Mouse (Mus musculus) heart, postnatal 0 days (tissue): ENCODE results near the gene Hras. TPM values are rescaled to one million over a fixed set of nuclear protein-coding genes. Genes with fewer than 3 reads are reported as not detected.

ENCODE experiments used
- ATAC-seq: fragments of 200-750 bp; cut with Nextera tagmentation; 2 replicates; pipeline ENCODE4 v1.8.0; 2017; ENCODE audit warnings: low read depth, moderate number of reproducible peaks, moderate library complexity; ENCODE audit not compliant: insufficient read depth
- DNase-seq: peaks from one replicate; pipeline ENCODE4 v3.0.0-alpha.2; 2016; ENCODE audit warnings: low spot score
- H3K27ac ChIP-seq: fragments of 300-500 bp; sonication (generic); 2 replicates; pipeline ENCODE4 v1.5.1; 2014; ENCODE audit warnings: low read depth, mild to moderate bottlenecking
- H3K27me3 ChIP-seq: fragments of 300-500 bp; sonication (generic); 2 replicates; pipeline ENCODE4 v1.6.1; 2014; ENCODE audit warnings: low read length, mixed read lengths; ENCODE audit not compliant: control insufficient read depth, insufficient read depth
- H3K36me3 ChIP-seq: fragments of 300-500 bp; sonication (generic); replicated peaks from 2 replicates; pipeline ENCODE4 v1.6.1; 2014; ENCODE audit warnings: low read length, mixed read lengths; ENCODE audit not compliant: control insufficient read depth, insufficient read depth
- H3K4me1 ChIP-seq: fragments of 300-500 bp; sonication (generic); 2 replicates; pipeline ENCODE4 v1.6.1; 2014; ENCODE audit warnings: antibody characterized with exemption; ENCODE audit not compliant: control insufficient read depth, insufficient read depth
- H3K4me2 ChIP-seq: fragments of 300-500 bp; sonication (generic); 2 replicates; pipeline ENCODE4 v1.6.1; 2014; ENCODE audit warnings: low read depth, mild to moderate bottlenecking, low read length, moderate library complexity
- H3K4me3 ChIP-seq: fragments of 300-500 bp; sonication (generic); 2 replicates; pipeline ENCODE4 v1.5.1; 2014; ENCODE audit warnings: low read depth, low read length
- H3K9ac ChIP-seq: fragments of 300-500 bp; sonication (generic); replicated peaks from 2 replicates; pipeline ENCODE4 v1.6.1; 2014; ENCODE audit warnings: low read depth, low read length, mixed read lengths
- H3K9me3 ChIP-seq: fragments of 300-500 bp; sonication (generic); replicated peaks from 2 replicates; pipeline ENCODE4 v1.6.1; 2016; ENCODE audit warnings: low read length; ENCODE audit not compliant: control insufficient read depth
- CTCF ChIP-seq: IDR thresholded peaks from 2 replicates; pipeline ENCODE4 v1.5.1; 2016; ENCODE audit warnings: antibody characterized with exemption, control low read depth, low read depth
- EP300 ChIP-seq: IDR thresholded peaks from 2 replicates; pipeline ENCODE4 v1.6.1; 2016; ENCODE audit warnings: antibody characterized with exemption, low read depth
- WGBS: fragments of 180-500 bp; shearing (Covaris S2); extraction: QIAGEN DNeasy Blood & Tissue Kit; methylation state at CpG from one replicate; pipeline ENCODE4 v1.1.7; 2014; 5-methylcytosine and 5-hydroxymethylcytosine counted together
- polyA plus RNA-seq: library from polyadenylated mRNA; unstranded; fragments of >200 nt; fragmentation: Nextera tagmentation; extraction: Ambion mirVana; gene quantifications from 2 replicates; pipeline ENCODE4 v1.2.1, GENCODE M21; 2015
- total RNA-seq: library from RNA; depleted of rRNA; stranded (reverse); fragments of >200 nt; gene quantifications from 2 replicates; pipeline ENCODE4 v1.2.3, GENCODE M21; 2014; ENCODE audit warnings: low replicate concordance

The Hras gene
- total and polyA plus RNA-seq, 2 experiments from 2014 or later, result 72.2 to 78.9 TPM

DNA sequence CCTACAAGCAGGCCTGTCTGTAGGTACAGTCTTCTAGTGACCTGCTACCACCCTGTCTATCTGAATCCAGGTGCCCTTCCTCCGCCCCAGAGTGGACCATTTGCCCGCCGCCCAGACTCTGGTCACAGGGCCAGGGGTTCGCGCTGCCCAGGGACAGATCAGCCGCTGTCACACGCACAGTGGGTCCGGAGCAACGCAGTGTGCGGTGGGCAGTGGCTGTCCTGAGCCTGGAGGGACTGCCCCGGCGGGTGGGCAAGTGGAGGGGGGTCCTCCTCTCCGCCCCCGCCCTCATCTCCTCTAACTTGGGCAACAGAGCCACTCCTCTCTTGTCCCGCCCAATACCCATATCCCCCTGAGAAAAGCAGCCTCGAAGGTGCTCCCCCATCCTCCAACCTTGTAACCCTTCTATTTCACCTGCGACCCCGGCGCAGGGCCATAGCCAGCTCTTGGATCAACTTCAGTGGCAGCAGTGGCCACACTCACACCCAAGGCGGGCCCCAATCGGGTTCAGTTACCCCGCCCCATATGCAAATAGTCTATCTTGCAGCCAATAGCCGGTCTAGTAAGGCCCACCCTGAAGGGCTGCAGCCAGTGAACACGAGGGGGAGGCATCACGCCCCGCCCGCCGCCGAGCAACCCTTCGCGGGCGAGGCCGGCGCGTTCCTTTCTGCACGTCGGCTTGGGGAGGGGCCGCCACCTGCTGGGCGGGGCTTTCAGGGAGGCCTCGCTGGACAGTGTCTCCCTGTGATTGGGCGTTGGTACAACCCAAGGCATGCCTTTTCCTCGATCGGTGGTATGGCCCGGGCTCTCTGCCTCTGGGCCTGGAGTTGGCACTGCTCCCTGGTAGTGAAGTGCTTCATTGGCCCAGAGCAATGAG, 27.7 kb upstream of the Hras start:
- WGBS, result 3% methylated on average over 44 of the region's 44 CpGs
- H3K4me2 ChIP-seq, result peak overlapping the region; percentile 98
- no peaks in the 10 kb centered on the region for H3K36me3 ChIP-seq
- H3K4me3 ChIP-seq, result peak overlapping the region; percentile 69
- no peaks in the 10 kb centered on the region for H3K27me3 ChIP-seq
- H3K9me3 ChIP-seq, result no peaks in the 10 kb centered on the region
- peak overlapping the region; percentile 68 for H3K9ac ChIP-seq
- ATAC-seq (peak; percentile 96), DNase-seq (peak; percentile 97)
- no peak for TF ChIP-seq EP300
- TF ChIP-seq CTCF, result peak; percentile 40
- H3K27ac ChIP-seq, result peak overlapping the region; percentile 78
- H3K4me1 ChIP-seq, result peaks cover 29% of the 10 kb centered on the region

DNA sequence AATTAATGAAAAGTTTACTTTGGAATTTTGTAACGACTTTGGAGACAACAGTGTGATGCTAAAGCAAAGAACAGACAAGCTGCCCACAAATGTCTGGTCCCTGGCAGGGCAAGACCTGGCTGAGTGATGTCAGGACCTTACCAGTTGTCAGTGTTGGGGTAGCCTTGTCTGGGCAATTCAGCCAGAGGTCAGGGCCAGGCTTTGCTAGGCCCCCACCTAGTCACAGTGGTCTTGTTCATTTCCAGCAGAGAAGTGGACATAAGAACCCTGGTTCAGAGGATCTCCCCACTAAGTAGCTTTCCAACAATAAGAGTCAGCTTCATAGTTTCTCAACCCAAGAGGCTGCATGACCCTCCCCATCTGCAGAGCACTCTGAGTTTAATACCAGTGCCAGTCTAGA, 26.6 kb upstream of the Hras start:
- no peaks in the 10 kb centered on the region for H3K36me3 ChIP-seq
- no peak overlapping the region for H3K27ac ChIP-seq
- H3K4me2 ChIP-seq, result peak overlapping the region; percentile 98
- no peaks in the 10 kb centered on the region for H3K27me3 ChIP-seq
- 0 out of 2 replicates have a peak overlapping the region, but pooled peaks have one; percentile 68 for H3K9ac ChIP-seq
- ATAC-seq (no peak), DNase-seq (no peak)
- H3K4me1 ChIP-seq, result peaks cover 36% of the 10 kb centered on the region
- no peaks in the 10 kb centered on the region for H3K9me3 ChIP-seq
- WGBS, result 89% methylated on average over 1 of the region's 1 CpGs
- H3K4me3 ChIP-seq, result no peak overlapping the region; the same call in 1 of the 2 replicates
- TF ChIP-seq CTCF (no peak), EP300 (no peak)

DNA sequence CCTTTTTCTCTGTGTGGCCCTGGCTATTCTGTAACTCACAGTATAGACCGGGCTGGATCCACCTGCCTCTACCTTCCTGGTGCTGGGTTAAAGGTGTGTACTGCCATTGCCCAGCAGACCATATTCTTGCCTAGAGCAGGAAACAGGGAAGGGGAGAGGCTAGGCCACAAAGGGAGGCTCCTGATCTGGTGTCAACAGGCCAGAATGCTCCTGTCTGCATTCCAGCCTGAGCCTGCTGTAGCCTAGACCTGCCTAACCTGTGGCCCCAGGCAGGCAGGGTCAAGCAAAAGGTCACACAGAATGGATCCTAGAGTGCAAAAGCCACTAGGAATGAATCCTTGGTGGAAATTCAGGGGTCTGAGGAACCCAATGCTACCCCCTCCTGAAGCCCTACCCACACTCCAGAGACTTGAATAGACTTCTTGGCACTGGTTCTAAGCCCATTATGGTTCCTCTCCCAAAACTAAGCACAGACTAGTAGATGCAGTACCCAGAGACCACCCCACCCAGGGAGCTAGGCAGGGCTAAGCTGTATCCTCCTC, 25.8 kb upstream of the Hras start:
- no peak for TF ChIP-seq CTCF
- TF ChIP-seq EP300, result no peak
- WGBS, result 95% methylated on average over 1 of the region's 1 CpGs
- no peak overlapping the region for H3K4me3 ChIP-seq
- DNase-seq (no peak), ATAC-seq (no peak)
- H3K36me3 ChIP-seq, result no peaks in the 10 kb centered on the region
- no peak overlapping the region for H3K9ac ChIP-seq
- no peak overlapping the region for H3K4me2 ChIP-seq
- peaks cover 36% of the 10 kb centered on the region for H3K4me1 ChIP-seq
- H3K27me3 ChIP-seq, result no peaks in the 10 kb centered on the region
- H3K9me3 ChIP-seq, result no peaks in the 10 kb centered on the region
- no peak overlapping the region for H3K27ac ChIP-seq

DNA sequence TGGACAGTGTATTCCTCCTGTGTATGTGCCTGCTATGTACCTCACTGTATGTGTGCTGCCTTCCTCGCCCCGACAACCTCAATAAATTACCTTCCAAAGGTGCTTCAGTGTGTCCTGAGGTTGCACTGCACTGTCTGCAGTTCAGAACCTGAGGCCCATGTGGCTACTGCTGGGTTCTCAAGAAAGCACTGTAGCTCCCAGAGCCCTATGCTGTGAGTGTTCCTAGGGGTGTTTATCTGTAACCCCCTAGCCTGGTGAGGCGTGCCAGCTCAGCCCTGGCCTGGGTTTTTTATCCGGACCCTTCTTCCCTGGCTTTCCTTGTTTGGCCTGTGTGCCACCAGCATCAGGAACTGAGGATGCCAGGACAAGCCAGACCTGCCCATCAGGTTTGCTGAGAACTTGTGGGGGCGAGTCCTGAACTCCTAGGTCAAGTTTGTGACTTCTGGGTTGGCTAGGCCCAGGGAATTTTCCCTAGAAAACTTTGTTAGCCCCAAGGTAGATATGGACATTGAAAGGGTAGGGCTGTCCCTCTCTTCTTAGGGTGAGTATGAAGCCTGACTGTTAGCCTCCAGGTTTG, 24.8 kb upstream of the Hras start:
- H3K9me3 ChIP-seq, result no peaks in the 10 kb centered on the region
- H3K9ac ChIP-seq, result no peak overlapping the region
- H3K4me3 ChIP-seq, result no peak overlapping the region
- H3K36me3 ChIP-seq, result no peaks in the 10 kb centered on the region
- no peak for DNase-seq
- H3K4me1 ChIP-seq, result peaks cover 36% of the 10 kb centered on the region
- H3K4me2 ChIP-seq, result no peak overlapping the region
- no peak for TF ChIP-seq CTCF
- no peak for TF ChIP-seq EP300
- WGBS, result 94% methylated on average over 5 of the region's 5 CpGs
- ATAC-seq, result no peak
- no peak overlapping the region for H3K27ac ChIP-seq
- H3K27me3 ChIP-seq, result no peaks in the 10 kb centered on the region

DNA sequence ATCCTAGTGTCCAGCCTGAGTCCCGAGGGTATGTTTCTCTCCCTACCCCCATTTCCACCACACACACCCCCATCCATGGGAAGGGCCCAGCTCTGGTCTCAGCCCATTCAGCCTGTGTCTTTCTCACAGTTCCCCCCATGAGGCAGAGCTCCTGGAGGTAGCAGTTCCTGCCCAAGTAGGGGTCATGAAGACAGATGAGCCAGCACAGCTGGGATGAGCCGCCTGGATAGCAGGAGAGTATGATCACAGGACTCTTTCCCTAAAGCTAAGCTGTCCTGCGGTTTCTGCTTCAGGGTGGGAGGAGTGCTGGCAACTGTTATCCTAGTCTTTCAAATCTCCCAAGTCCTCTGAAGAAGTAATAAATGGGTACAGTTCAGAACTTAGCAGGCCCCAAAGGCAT, 24.3 kb upstream of the Hras start:
- H3K9me3 ChIP-seq, result no peaks in the 10 kb centered on the region
- no peak overlapping the region for H3K9ac ChIP-seq
- no peak for TF ChIP-seq CTCF
- no peak for TF ChIP-seq EP300
- no peak for ATAC-seq
- peaks cover 35% of the 10 kb centered on the region for H3K4me1 ChIP-seq
- H3K4me2 ChIP-seq, result no peak overlapping the region
- 78% methylated on average over 3 of the region's 3 CpGs for WGBS
- no peak overlapping the region for H3K4me3 ChIP-seq
- DNase-seq, result no peak
- no peaks in the 10 kb centered on the region for H3K36me3 ChIP-seq
- no peak overlapping the region for H3K27ac ChIP-seq
- no peaks in the 10 kb centered on the region for H3K27me3 ChIP-seq
